Mouse (Mus musculus) liver, embryonic 12.5 days (tissue): ENCODE measurements around the gene Actg2. TPM values are rescaled to one million over a fixed set of nuclear protein-coding genes. Genes with fewer than 3 reads are reported as not detected.
"Not testable (repeated sequence)": the region's sequence is repeated elsewhere in the genome, so short reads cannot be mapped to it uniquely, and the experiment has no call there.

Experiments used
- ATAC-seq: fragments of 200-750 bp; cut with Nextera tagmentation; 2 replicates; pipeline ENCODE4 v1.8.0; 2017; ENCODE audit warnings: moderate number of reproducible peaks, mild to moderate bottlenecking, moderate library complexity
- H3K27ac ChIP-seq: fragments of 300-500 bp; sonication (generic); 2 replicates; pipeline ENCODE4 v1.5.1; 2016; ENCODE audit warnings: mild to moderate bottlenecking
- H3K27me3 ChIP-seq: fragments of 300-500 bp; sonication (generic); replicated peaks from 2 replicates; pipeline ENCODE4 v1.6.1; 2016; ENCODE audit warnings: mild to moderate bottlenecking, moderate library complexity
- H3K36me3 ChIP-seq: fragments of 300-500 bp; sonication (generic); 2 replicates; pipeline ENCODE4 v1.6.1; 2016; ENCODE audit warnings: mild to moderate bottlenecking, moderate library complexity
- H3K4me1 ChIP-seq: fragments of 300-500 bp; sonication (generic); 2 replicates; pipeline ENCODE4 v1.6.1; 2016
- H3K4me2 ChIP-seq: fragments of 300-500 bp; sonication (generic); 2 replicates; pipeline ENCODE4 v1.6.1; 2016; ENCODE audit warnings: mild to moderate bottlenecking, moderate library complexity
- H3K4me3 ChIP-seq: fragments of 300-500 bp; sonication (generic); 2 replicates; pipeline ENCODE4 v1.5.1; 2016; ENCODE audit warnings: mild to moderate bottlenecking, moderate library complexity
- H3K9ac ChIP-seq: fragments of 300-500 bp; sonication (generic); 2 replicates; pipeline ENCODE4 v1.6.1; 2016; ENCODE audit warnings: mild to moderate bottlenecking, moderate library complexity
- H3K9me3 ChIP-seq: fragments of 300-500 bp; sonication (generic); replicated peaks from 2 replicates; pipeline ENCODE4 v1.6.1; 2016; ENCODE audit warnings: mild to moderate bottlenecking, moderate library complexity
- WGBS: fragments of 180-500 bp; shearing (Covaris S2); methylation state at CpG from one replicate; pipeline ENCODE4 v1.1.7; 2016; ENCODE audit not compliant: insufficient replicate concordance; 5-methylcytosine and 5-hydroxymethylcytosine counted together
- polyA plus RNA-seq: library from polyadenylated mRNA; unstranded; fragments of >200 nt; fragmentation: Nextera tagmentation; extraction: Ambion mirVana; gene quantifications from 2 replicates; pipeline ENCODE4 v1.2.1, GENCODE M21; 2016

Gene Actg2
- 5.7 and 6.7 TPM in 2 replicates for polyA plus RNA-seq

DNA sequence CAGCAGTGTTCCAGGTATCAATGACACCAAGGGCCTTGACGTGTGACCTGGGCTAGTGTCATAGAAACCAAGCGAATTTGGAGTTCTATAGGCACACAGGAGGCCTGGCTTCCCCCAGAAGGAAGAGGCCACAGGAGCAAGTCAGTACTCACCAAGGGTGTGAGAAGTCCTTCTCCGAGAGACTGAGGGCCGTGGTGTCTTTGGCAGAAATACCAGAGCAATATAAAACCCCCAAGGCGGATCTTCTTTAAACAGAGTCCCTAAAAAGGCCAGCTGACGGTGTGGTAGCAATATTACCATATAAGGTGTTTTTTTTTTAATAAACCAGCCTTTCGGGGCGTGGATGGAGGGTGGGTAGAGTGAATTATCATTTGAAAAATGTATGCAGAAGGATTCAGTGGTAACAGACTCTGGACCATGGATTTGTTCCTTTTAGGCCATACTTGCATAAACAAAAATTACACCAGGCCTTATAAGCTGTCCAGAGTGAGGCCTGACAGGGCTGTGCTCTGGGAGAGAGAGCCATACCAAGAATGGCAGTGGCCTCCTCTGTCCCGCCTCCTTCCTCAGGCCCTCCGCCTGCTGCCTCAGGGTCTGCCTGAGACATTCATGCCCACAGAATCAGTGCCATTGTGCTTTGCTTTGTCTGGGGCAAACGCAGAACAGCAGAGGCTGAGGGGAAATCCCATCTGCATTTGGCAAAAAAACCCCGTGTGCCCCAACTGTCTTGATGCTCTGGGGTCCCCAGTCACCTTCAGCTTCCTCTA lies at the start of gene Actg2:
Gene Actg2 (minus strand): TSS at position 238 of the 767 bp plus-strand sequence.
- no peak for ATAC-seq
- no peak within 1 kb of the TSS for H3K4me2 ChIP-seq

DNA sequence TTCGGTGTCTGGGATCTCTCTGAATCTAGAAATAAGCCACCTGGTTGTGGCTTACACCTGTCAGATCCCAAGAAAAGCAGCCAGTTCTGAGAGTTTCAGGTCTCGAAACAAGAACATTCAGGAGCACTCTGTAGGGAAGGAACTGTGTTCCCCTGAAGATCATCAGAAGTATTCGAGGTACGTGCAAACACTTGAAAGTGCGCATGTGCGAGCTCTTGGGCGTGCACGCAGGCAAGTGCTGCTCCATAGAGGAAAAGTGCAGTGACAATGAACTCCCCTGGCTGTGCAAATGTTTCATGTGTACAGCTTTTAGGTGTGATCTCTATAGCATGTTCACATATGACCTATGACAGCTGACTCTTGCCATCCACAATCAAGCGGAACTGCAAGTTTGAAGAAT lies 49.3 kb upstream of the Actg2 start:
- not testable (repeated sequence) for H3K36me3 ChIP-seq, H3K27ac ChIP-seq, H3K4me3 ChIP-seq, H3K4me2 ChIP-seq, H3K4me1 ChIP-seq, ATAC-seq, H3K9ac ChIP-seq, H3K9me3 ChIP-seq
- 74% methylated on average over 9 of the region's 9 CpGs for WGBS
- peaks cover 15% of the 10 kb centered on the region for H3K27me3 ChIP-seq

More for the DNA sequence above, at the start of gene Actg2:
- 0 out of 2 replicates have a peak, but pooled peaks cover 8% of the 10 kb centered on the region for H3K27me3 ChIP-seq
- H3K9ac ChIP-seq, result no peak within 1 kb of the TSS
- WGBS, result 54% methylated on average over 12 of the region's 12 CpGs
- no peaks in the 10 kb centered on the region for H3K9me3 ChIP-seq
- H3K4me1 ChIP-seq, result no peaks in the 10 kb centered on the region
- no peak within 1 kb of the TSS for H3K27ac ChIP-seq
- no peak within 1 kb of the TSS for H3K4me3 ChIP-seq
- no peaks in the 10 kb centered on the region for H3K36me3 ChIP-seq

DNA sequence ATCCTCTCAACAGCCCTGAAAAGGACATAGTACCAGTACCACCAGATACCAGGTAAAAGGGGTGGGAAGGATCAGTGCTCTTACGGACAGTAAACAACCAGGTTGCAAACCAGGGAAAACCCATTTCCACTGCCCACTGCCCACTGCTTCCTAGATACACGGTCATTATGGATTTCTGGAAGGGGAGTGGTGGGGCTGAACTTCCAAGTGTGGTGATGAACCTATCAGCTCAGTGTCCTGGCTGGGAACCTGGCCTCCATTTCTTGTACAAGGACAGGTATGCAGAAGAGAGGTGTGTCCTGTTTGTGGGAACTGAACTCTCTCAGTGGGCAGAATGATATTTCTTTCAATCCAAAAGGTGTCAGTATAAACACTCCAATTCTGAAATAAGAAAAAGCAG lies 47.5 kb upstream of the Actg2 start:
- no peak for ATAC-seq
- WGBS, result 63% methylated on average over 2 of the region's 2 CpGs

DNA sequence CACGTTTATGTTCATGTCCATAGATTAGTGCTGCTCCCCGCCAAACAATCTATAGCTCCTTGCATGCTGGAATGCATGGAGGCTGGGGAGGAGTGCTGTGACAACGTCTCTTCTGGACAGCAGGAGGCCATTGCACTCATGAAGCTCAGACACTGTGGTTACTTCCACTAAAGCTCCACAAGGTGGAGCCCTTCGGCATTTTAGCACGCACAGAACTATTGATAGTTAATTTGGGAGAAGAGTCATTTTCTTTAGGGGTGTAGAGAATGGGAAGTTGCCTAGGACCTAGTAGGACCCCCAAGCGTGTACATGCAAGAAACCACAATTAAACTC lies 46.8 kb upstream of the Actg2 start:
- H3K9ac ChIP-seq, result no peak overlapping the region
- no peak overlapping the region for H3K4me2 ChIP-seq
- H3K4me3 ChIP-seq, result no peak overlapping the region
- 0% methylated on average over 6 of the region's 6 CpGs for WGBS
- ATAC-seq, result no peak
- no peak overlapping the region for H3K27ac ChIP-seq
- no peaks in the 10 kb centered on the region for H3K36me3 ChIP-seq
- no peaks in the 10 kb centered on the region for H3K9me3 ChIP-seq
- no peaks in the 10 kb centered on the region for H3K4me1 ChIP-seq
- H3K27me3 ChIP-seq, result peaks cover 24% of the 10 kb centered on the region

More for the DNA sequence above, 47.5 kb upstream of the Actg2 start:
- Histone ChIP-seq H3K4me2 (no peak overlapping the region), H3K4me3 (no peak overlapping the region), H3K9ac (no peak overlapping the region), H3K4me1 (no peaks in the 10 kb centered on the region), H3K36me3 (no peaks in the 10 kb centered on the region), H3K27ac (no peak overlapping the region), H3K27me3 (peaks cover 24% of the 10 kb centered on the region), H3K9me3 (no peaks in the 10 kb centered on the region)

DNA sequence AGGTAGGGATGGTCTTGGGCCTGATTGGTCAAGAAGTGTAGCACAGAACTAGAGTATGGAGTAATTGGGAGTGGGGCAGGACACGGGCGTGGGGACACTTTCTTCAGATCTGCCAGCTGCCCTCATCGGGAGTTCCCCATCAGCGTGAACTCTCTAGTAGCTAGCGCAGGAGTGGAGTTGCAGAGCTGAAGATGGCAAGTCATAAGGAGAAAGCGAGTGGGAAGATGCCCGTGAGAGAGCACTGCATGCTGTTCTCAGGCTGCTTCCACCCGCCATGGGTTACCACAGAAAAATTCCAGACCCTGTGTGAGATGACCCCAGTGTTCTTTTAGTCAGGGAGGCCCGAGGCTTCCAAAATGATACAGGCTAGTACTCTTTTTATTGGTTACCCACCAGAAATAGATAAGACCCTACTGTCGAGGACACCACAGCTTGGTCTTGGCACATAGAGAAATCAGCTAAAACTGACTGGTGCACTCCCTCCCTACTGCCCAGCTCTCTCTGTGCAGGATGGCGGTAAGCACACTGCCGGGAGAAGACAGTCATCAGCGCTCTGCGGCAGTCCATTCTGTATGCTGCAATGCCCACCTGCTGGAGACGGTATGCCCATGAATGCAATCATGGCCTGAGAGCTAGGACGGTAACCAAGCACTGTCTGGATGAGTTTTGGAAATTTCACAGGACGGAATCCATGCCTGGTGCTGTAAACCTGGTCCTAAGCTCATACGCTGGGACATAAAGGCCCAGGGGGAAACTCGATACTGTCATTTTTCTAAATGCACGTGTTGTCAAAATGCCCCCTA lies 46.3 kb upstream of the Actg2 start:
- H3K4me2 ChIP-seq, result no peak overlapping the region
- WGBS, result 49% methylated on average over 20 of the region's 20 CpGs
- no peak overlapping the region for H3K9ac ChIP-seq
- H3K4me3 ChIP-seq, result no peak overlapping the region
- no peaks in the 10 kb centered on the region for H3K4me1 ChIP-seq
- H3K9me3 ChIP-seq, result no peaks in the 10 kb centered on the region
- H3K27ac ChIP-seq, result no peak overlapping the region
- H3K27me3 ChIP-seq, result peaks cover 24% of the 10 kb centered on the region
- ATAC-seq, result no peak
- no peaks in the 10 kb centered on the region for H3K36me3 ChIP-seq

DNA sequence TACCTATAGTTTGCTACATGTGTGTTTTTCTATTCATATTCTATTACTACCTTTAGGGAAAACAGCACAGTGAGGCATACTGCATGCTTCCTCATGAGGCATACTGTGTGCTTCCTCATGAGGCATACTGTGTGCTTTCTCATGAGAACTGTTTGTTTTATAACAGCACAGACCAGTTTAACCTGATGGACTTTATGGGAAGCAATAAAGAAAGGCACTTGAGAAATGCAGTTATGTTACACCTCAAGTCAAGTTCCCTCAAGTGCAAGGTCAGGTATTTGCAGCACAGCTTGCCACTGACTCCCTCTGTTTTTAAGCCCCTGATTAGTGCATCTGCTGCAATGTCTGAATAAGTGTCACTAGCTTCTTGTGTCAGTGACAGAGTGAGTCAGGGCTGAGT lies 41.5 kb upstream of the Actg2 start:
- Histone ChIP-seq H3K4me1 (peaks cover 5% of the 10 kb centered on the region), H3K36me3 (no peaks in the 10 kb centered on the region), H3K27ac (no peak overlapping the region), H3K4me3 (no peak overlapping the region), H3K9me3 (no peaks in the 10 kb centered on the region), H3K27me3 (peaks cover 45% of the 10 kb centered on the region), H3K9ac (no peak overlapping the region), H3K4me2 (no peak overlapping the region)
- no peak for ATAC-seq

DNA sequence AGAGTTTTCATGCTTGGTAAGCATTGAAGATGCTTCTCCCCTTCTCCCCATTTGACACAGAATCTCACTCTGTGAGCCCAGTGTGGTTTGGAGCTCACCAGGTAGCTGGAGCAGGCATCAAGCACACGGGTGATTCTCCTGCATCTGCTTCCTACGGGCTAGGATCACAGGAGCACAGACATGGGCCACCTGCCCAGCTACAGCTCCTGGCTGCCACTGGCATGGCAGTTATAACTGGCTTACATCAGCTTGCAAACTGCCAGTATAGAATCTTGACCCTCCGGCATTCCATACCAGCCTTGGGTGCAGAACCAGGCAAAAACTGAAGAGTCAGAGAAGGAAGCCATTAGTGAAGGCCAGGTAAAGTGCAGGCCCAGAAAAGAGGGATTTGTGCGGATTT lies 39.5 kb upstream of the Actg2 start:
- Histone ChIP-seq H3K4me3 (no peak overlapping the region), H3K36me3 (no peaks in the 10 kb centered on the region), H3K4me1 (peaks cover 17% of the 10 kb centered on the region), H3K4me2 (no peak overlapping the region), H3K9ac (no peak overlapping the region), H3K27ac (no peak overlapping the region), H3K27me3 (peaks cover 33% of the 10 kb centered on the region), H3K9me3 (no peaks in the 10 kb centered on the region)
- WGBS, result 71% methylated on average over 4 of the region's 4 CpGs
- ATAC-seq, result no peak

DNA sequence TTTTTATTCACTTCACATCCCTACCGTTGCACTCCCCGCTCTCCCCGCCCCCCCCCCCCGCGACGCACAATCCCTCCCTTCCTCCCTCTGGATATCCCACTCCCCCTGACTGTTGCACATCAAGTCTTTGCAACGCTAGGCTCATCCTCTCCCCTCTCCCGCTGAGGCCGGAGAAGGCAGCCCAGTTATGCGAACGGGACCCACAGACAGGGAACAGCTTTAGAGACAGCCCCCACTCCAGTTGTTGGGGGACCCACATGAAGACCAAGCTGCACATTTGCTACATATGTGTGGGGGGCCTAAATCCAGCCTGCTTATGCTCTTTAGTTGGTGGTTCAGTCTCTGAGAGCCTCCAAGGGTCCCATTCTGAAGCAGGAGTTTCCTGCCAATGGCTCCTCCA lies 36.6 kb upstream of the Actg2 start, which contains the start of gene Stambp:
Gene Stambp (minus strand): TSS at position 59 of the 400 bp plus-strand sequence.
- no peaks in the 10 kb centered on the region for H3K9me3 ChIP-seq
- ATAC-seq, result peak; percentile 60
- peaks cover 17% of the 10 kb centered on the region; the same call in 1 of the 2 replicates for H3K36me3 ChIP-seq
- peak within 1 kb of the TSS; percentile 93 for H3K4me2 ChIP-seq
- H3K27me3 ChIP-seq, result peaks cover 21% of the 10 kb centered on the region
- peak within 1 kb of the TSS; percentile 69 for H3K27ac ChIP-seq
- peak within 1 kb of the TSS; percentile 87 for H3K4me3 ChIP-seq
- 0% methylated on average over 9 of the region's 11 CpGs for WGBS
- peak within 1 kb of the TSS; percentile 76 for H3K9ac ChIP-seq
- H3K4me1 ChIP-seq, result peaks cover 17% of the 10 kb centered on the region

DNA sequence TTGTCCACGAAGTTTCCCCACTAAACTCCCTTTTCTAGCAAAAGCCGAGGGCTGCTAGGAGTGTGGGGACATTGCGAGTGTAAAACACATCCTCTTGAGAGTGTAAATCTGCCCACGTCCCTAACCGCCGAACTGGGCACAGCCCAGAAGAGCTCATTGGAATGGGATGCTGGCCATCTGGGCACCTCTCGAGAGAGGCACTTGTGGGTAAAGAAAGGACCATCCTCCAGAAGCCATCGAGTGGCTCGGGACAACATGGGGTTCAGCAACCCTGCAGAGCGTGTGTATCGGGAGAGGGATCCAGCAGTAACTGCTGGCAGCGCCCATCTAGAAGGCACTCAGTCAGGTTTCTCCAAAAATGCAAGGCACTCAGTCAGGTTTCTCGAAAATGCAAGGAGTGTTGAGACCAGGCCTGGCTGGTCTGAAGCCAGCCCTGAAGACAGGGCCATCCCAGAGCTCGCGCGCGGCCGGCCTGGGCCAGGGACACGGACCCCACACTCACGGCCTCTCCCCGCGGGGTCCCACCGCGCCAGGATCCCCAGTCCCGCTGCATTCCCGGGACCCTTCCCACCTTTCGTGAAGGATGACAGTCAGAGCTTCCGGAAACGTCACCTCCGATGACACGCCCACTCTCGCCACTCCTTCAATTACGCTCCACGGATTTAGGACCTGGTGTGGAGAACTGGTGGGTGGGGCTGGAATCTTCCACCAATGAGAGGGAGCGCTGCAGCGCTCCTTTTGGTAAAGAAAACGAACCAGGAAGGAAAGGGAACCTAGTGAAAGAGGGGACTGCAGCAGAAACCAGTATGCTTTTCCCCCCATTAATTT lies 36.0 kb upstream of the Actg2 start:
- Histone ChIP-seq H3K9ac (peak overlapping the region; percentile 76), H3K4me3 (peak overlapping the region; percentile 87), H3K27me3 (peaks cover 20% of the 10 kb centered on the region), H3K27ac (peak overlapping the region; percentile 69), H3K4me1 (peaks cover 17% of the 10 kb centered on the region), H3K4me2 (peak overlapping the region; percentile 93), H3K36me3 (peaks cover 17% of the 10 kb centered on the region; the same call in 1 of the 2 replicates), H3K9me3 (no peaks in the 10 kb centered on the region)
- ATAC-seq, result peak; percentile 94
- 6% methylated on average over 37 of the region's 37 CpGs for WGBS

DNA sequence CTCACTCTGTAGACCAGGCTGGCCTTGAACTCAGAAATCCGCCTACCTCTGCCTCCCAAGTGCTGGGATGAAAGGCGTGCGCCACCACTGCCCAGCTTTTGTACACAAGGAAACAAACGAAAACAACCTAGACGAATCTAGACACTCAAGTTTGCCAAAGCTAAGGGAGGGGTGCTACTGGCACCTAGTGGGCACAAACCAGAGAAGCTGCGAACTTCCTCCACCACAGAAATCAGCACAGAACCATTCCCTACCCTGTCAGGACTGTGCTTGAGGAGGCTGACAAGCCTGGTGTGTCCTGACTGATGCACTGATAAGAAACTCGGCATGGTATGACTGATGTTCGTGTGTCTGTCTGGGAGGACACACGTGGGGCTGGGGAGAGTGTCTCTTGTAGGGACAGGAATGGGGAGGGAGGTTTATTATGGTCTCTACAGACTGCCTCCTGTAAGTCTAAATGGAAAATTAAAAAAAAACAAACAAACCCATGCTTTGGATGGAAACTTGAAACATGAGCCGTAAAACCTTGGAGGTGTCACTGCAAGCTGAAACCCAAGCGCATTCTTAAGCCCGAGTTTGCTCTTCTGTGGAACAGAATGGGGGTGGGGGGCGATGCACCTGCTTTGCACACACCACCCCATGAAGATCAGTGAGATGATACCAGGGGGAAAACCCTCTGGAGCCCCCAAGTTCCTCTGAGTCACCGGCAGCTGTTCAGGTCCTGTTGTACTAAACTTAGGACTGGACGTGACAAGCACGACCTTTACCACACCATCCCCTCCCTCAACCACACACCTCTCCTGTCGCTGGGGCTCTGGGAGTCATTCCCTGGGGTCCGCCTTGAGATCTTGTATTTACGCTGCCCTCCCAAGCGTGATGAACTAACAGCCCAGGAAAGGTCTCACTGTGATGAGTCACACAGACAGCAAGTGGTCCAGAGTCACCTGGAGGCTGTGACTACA lies 33.1 kb upstream of the Actg2 start:
- peaks cover 6% of the 10 kb centered on the region; the same call in 1 of the 2 replicates for H3K27me3 ChIP-seq
- peaks cover 28% of the 10 kb centered on the region; the same call in 1 of the 2 replicates for H3K36me3 ChIP-seq
- H3K9me3 ChIP-seq, result no peaks in the 10 kb centered on the region
- 69% methylated on average over 20 of the region's 20 CpGs for WGBS
- peaks cover 17% of the 10 kb centered on the region for H3K4me1 ChIP-seq
- no peak for ATAC-seq
- no peak overlapping the region for H3K4me3 ChIP-seq
- H3K27ac ChIP-seq, result no peak overlapping the region
- H3K9ac ChIP-seq, result no peak overlapping the region
- H3K4me2 ChIP-seq, result no peak overlapping the region

DNA sequence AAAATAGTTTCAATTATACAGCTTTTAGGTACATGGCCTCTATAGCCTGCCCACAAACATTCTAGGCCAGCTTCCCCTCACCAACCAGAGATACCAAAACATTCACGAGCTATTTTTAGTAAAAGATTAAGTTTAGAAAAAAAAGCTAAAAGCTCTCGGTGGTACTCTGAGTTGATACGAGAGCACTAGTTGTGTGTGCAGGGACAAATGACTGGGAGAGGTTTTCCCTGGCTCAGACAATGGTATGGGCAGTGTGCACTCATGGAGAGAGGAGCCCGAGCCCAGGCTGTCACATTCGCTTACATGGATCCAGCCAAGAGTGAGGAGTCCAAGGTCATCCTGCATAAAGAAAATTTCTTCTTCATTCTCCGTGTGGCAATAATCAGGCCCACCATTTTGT lies 19.9 kb upstream of the Actg2 start:
- H3K4me2 ChIP-seq, result no peak overlapping the region
- no peaks in the 10 kb centered on the region for H3K9me3 ChIP-seq
- H3K36me3 ChIP-seq, result peaks cover 69% of the 10 kb centered on the region
- no peak overlapping the region for H3K27ac ChIP-seq
- no peak overlapping the region for H3K4me3 ChIP-seq
- no peaks in the 10 kb centered on the region for H3K4me1 ChIP-seq
- H3K9ac ChIP-seq, result no peak overlapping the region
- no peaks in the 10 kb centered on the region for H3K27me3 ChIP-seq
- 72% methylated on average over 6 of the region's 6 CpGs for WGBS
- no peak for ATAC-seq
